Mouse (Mus musculus): ENCODE data around the gene Sparc.
A peak's percentile ranks its signal among the peaks of the same experiment; 100 is the strongest.

The Sparc gene

GRCm38 (mm10) chr11:55404659-55405457 is 18.1 kb downstream of the Sparc start:
- no peak for DNase-seq

DNA sequence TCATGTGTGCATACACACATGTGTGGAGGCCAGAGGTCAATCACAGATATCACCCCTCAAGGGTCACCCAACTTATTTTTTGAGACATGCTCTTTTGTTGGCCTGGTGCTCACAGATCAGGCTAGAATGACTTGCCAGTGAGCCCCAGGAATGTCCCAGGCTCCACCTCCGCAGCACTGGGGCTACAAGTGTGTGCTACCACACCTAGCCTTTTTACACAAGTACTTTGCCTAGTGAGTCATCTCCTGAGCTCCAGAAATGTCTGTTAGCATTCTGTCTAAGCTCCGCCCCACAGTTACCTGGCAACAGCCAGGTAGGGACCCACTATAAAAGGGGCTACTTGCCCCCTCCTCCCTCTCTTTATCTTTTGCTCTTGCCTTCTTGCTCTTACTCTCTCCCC is 22.1 kb downstream of the Sparc start:
- no peak for DNase-seq

GRCm38 (mm10) chr11:55398371-55398770 is 24.6 kb downstream of the Sparc start:
- DNase-seq = no peak

DNA sequence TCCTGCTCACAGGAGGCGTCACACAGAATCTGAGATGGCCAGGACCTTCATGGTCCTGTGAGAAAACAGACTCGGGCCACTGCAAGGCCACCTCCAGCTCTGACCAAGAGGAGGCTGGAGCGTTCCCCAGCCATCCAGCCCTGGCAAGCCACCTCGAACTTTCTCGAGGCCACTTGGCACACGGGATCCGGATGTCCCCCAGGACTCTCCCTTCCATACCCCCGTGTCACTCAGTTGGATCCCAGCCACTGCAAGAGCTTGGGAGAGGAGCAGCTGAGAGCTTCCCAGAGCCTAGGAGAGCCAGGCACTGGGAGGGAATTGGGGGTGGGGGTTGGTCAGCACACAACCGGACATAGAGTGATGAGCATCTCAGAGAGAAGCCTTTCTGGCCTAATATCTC is 25.5 kb downstream of the Sparc start:
- DNase-seq = no peak

DNA sequence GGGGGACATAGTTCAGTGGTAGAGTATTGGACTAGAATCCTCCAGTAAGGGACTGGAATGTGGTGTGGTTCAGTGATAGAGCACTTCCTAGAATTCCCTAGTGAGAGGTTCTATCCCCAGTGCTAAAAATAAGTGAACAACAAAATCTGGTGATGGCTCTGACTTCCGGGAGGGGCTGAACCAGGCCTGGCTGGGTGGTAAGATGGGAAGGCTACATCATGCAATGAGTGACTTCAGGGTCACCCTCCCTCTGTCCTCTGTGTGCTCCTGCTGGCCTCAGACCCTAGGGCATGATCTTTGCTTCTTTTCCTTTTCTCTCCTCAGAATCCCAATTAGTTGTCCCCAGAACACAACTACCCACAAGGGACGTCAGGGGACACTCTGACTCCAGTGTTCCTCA is 25.9 kb downstream of the Sparc start:
- no peak for DNase-seq

DNA sequence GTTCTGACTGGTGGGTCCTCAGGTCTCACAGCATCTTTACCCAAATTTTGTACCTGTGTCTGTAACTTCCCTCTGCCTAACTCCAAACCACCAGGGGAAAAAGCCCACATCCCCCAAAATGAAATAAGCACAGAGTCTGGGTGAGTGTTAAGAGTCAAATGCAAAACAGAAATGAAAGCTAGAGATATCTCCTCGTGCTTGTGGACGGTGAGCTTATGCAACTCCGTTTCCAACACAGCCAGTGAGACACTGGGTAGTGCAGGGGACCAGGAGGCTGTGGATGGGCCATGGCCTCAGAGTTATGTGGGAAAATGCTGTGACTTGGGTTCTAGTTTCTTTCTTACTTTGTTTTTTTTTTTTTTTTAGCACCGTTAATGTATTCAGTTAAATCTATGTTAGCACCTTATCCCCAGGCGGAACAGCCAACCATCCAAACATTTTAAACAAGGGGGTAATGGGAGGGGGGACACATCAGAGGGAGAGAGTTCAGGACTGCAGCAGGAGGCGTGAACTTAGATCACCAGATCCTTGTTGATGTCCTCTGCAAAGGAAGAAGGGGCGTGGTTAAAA is 27.8 kb downstream of the Sparc start:
- no peak for DNase-seq

DNA sequence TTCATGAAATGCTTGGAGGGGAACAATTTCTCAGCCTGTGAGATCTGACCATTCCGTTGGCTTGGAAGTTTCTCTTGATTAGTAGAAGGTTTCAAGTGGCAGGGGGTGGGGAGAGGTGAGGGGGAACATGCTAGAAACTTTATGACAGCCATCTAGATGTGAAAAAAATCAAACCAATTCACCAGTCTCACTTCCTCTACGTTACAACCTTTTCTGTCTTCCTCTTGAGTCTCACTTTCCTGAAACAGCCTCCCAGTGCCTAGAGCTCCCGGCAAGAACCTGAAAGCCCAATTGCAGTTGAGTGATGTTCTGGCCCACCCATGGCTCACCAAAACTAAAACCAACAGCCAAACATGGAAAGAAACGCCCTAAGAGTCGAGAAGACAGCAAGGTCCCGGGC is 28.4 kb downstream of the Sparc start:
- no peak for DNase-seq

DNA sequence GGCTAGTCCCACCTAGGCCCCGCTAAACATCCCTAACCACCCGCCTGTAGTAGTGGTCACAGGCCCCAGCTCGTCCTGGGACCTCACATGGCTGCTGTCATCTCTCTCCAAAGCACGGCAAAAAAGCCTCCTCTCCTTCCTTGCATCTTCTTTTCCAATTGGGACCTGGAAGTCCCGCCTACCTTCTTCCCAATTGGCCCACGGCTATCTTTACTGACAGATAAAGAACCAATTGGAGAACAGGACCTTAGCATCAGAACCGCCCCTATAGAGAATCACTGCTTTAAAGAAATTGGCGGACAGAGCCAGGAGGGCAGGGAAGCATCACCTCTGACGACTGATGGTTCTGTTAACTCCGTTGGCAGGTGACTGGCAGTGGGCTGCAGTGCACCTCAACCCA is 30.5 kb downstream of the Sparc start:
- DNase-seq = no peak

GRCm38 (mm10) chr11:55389778-55390177 is 33.2 kb downstream of the Sparc start:
- DNase-seq = no peak

GRCm38 (mm10) chr11:55387576-55387975 is 35.4 kb downstream of the Sparc start:
- no peak for DNase-seq

DNA sequence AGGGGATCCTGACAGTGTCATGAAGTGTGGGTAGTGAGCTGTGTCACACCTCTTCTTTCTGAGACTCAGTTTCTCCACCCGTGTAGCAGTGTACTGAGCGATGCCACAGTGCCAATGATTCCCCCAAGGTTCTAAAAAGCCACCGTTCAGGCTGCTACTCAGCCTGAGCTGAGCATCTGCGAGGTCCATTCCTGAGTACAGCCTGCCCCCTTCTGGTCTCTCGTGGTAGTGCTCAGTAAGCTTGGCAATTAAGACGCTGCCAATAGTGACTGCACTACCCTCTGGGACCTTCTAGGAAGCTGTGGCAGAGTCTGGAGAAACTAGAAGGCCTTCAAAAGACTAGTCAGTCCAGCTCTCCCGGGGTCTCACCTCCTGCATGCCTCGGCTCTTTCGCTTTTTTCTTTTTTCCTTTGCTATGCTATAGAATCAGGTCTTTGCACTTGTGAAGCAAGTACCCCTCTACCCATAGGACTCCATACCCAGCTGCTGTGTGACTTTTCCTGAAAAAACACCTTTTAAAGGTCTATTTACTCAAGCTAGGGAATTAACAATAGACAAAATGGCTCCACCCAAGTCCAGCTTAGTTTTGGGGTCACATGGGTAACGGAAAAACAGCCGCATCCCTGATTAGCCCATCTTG is 36.4 kb downstream of the Sparc start:
- peak; percentile 91 for DNase-seq

DNA sequence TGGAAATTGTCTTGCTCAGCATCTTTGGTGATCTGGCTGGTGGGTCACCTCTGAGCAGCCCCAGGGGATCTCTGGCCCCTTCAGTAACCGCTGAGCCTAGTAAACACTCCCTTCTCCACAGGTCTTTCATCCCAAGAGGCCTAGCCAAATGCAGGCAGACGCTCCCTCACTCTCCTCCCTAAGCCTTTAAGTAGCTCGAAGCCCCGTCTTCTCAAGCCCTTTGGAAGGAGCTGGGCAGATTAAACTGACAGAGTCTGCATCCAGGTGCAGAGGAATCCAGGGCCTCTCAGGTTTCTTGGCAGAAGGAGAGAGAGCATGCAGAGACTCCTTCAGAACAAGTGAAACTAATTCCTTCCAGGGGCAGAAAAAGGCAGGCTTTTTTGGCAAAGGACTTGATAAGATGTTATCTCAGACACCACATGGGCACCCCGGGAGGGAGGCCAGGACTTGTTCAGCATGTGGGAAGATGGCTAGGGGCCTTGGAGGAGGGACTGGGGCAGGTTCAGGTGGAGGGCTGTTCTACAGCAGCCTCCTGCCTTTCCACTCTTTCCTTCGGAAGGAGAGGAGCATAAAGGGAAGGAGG is 39.4 kb downstream of the Sparc start:
- DNase-seq = no peak

DNA sequence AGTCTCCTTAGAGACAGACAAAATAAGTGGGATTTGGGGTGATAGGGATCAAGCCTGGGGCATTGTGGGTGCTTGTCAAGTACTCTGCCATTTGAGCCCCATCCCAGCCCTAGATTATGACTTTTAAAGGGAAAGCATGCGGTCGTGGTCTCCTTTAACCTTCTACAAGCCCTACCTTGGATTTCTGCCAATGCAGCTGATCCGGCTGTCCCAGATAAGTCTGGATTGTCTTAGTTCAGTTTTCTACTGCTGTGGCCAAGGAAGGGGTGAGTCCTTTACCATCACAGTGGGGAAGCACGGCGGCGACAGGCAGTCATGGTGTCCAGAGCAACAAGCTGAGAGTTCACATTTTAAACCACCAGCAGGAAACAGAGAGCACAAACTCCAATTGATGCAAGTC is 42.1 kb downstream of the Sparc start:
- DNase-seq = no peak

GRCm38 (mm10) chr11:55378371-55378770 is 44.6 kb downstream of the Sparc start:
- DNase-seq = no peak

GRCm38 (mm10) chr11:55373838-55374237 is 49.1 kb downstream of the Sparc start:
- DNase-seq = no peak

- no peak for DNase-seq
Measured at GRCm38 (mm10) chr11:55373373-55373772, 49.6 kb downstream of the Sparc start.

GRCm38 (mm10) chr11:55372001-55372400 is 51.0 kb downstream of the Sparc start:
- DNase-seq = no peak

DNA sequence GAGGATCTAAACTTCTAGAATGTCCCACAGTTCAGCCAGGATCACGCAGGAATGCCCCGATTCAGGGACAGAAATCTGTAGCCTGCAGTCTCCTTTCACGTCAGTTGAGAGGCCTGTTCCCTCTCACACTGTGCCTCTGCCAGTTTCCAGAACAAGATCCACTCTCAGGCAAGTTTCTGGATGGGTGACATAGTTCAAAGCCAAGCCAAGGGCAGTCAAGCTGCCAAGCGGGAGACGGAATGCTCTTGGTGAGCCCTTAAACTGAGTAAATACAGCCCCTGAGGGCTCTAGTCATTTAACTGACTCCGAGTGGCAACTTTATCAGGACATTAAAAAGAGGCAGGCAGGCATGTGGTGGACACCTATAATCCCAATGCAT is 53.9 kb downstream of the Sparc start:
- no peak for DNase-seq

- no peak for DNase-seq
Measured at GRCm38 (mm10) chr11:55368388-55369092, 54.4 kb downstream of the Sparc start.

- no peak for DNase-seq
Measured at GRCm38 (mm10) chr11:55367783-55368182, 55.2 kb downstream of the Sparc start.

DNA sequence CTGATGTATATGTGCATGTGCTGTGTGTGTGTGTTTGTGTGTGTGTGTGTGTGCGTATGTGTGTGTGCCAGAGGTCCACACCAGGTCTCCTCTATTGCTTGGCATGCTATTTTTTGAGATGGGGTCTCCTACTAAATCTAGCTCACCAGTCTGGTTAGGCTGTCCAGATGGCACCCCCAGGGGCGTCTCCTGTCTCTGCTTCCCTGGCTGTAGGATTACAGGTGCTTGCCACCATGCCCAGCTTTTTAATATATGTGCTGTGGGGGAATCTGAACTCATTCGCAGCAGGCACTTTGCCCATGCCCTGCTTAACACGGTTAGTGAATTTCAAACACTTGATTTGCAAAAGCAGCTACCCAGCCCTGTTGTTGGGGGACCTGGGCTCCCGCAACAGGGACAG is 57.1 kb downstream of the Sparc start:
- DNase-seq = no peak

DNA sequence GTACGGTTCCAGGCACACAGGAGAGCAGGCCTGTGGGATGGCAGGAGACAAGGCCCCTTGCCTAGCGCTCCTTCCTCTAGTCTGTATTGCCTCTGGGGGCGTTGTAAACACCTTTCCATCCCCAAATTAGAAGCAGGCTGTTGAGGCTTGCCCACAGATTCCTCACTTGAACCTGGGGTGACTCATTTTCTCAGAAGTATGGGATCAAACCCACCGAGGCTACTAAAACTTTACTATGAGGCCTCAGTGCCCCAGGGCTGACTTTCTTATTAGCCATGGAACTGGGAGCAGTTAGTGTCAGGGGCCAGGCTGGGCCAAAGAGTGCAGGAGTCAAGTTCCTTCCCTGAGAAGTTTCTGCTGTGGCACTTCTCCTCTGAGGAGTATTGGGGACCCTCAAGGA is 57.7 kb downstream of the Sparc start:
- DNase-seq = no peak

DNA sequence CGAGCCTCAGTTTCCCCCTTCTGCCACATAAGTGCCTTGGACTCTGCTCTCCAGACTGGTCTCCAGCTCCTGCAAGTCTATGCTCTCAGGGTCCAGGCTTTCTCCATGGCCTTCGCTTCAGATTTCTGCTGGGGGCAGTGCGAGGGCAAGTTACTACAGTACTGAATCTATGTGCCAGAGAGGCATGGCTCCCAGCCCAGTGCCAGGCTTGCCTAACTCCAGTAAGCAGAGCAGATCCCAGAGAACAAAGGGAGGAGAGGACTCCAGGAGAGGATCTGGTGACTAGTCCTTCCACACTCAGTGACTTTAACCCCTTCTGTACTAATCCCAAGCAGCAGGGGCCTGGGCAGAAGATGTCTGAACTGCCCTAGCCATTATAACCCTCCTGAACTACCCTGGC is 58.3 kb downstream of the Sparc start:
- DNase-seq = peak; percentile 54

Data from cerebellum, adult 11 months (tissue).